Mouse (Mus musculus): ENCODE measurements around the gene Osbpl5. TPM values are rescaled to one million over a fixed set of nuclear protein-coding genes. Genes with fewer than 3 reads are reported as not detected.

Osbpl5 gene
- polyA plus RNA-seq, 1 experiment = 8.4 TPM

DNA sequence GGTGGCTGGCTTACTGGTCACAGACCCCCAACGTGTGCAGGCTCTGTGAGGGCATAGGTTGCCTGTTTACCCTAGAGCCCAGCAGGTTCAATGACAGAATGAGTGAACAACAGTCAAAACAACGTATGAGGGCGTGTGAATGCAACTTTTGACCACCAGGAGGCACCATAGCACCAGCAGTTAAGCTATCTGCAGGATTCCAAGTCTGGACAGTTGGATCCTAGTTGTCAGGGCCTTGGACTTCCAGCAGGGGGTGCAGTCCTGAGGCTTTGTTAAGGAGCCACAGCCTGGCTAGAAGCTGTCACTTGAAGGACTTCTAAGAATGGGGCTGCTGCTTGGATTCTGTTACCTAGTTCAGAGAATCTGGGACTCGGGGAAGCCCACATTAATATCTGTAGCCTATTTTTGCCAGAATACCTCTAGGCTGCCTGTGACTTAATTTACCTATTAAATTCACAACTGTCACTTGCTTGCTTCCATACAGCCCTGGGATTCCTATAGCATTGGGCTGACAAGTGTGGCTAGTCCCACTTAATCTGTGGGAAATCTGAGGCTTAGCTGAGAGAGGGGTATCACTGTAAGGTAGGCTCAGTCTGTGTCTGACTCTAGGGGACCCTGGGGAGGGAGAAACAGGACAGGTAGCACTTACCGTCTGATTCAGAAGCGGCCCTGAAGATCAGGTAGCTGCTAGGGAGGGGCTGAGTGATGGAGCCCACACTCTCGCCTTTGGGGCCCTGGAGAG lies 49.9 kb downstream of the Osbpl5 start:
- H3K4me1 ChIP-seq (ENCODE audit: control insufficient read depth, insufficient read depth, low read length) = peaks cover 4% of the 10 kb centered on the region
- no peaks in the 10 kb centered on the region for H3K36me3 ChIP-seq (ENCODE audit: control insufficient read depth, insufficient read depth, low read length)
- no peak overlapping the region for H3K27ac ChIP-seq (ENCODE audit: control insufficient read depth, insufficient read depth, low read depth, low read length)
- no peak overlapping the region for H3K4me3 ChIP-seq (ENCODE audit: control insufficient read depth, low read depth, low read length)
- H3K27me3 ChIP-seq (ENCODE audit: control insufficient read depth, insufficient read depth, low read length) = no peaks in the 10 kb centered on the region
- TF ChIP-seq POLR2A (IDR thresholded peaks at IDR 0.05; ENCODE audit: control insufficient read depth, low read depth, low read length) (no peak), CTCF (IDR thresholded peaks at IDR 0.05; ENCODE audit: control insufficient read depth, insufficient read depth, insufficient replicate concordance, low read depth, low read length) (peak; percentile 86; the same call in 1 of the 2 replicates)

DNA sequence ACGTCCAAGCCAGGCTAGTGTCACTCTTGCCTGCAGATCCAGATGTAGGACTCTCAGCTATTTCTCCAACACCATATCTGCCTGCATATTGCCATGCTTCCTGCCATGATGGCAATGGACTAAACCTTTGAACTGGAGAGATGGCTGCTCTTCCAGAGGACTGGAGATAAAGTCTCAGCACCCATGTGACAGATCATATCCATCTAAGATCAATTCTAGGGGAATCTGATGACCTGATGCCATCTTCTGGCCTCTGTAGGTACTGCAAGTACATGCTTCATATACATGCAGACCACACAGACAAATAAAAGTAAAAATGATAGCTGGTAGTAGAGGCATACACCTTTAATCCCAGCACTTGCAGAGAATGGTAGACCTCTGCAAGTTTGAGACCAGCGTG lies 60.6 kb downstream of the Osbpl5 start:
- Histone ChIP-seq H3K4me1 (ENCODE audit: control insufficient read depth, insufficient read depth, low read length) (no peaks in the 10 kb centered on the region), H3K4me3 (ENCODE audit: control insufficient read depth, low read depth, low read length) (no peak overlapping the region), H3K36me3 (ENCODE audit: control insufficient read depth, insufficient read depth, low read length) (no peaks in the 10 kb centered on the region), H3K27me3 (ENCODE audit: control insufficient read depth, insufficient read depth, low read length) (no peaks in the 10 kb centered on the region), H3K27ac (ENCODE audit: control insufficient read depth, insufficient read depth, low read depth, low read length) (no peak overlapping the region)
- no peak for TF ChIP-seq POLR2A (IDR thresholded peaks at IDR 0.05; ENCODE audit: control insufficient read depth, low read depth, low read length)
- 0 out of 2 replicates have a peak, but pooled peaks have one; percentile 10 for TF ChIP-seq CTCF (IDR thresholded peaks at IDR 0.05; ENCODE audit: control insufficient read depth, insufficient read depth, insufficient replicate concordance, low read depth, low read length)

GRCm38 (mm10) chr7:143694550-143694949 lies 62.2 kb downstream of the Osbpl5 start:
- H3K4me1 ChIP-seq (ENCODE audit: control insufficient read depth, insufficient read depth, low read length) = no peaks in the 10 kb centered on the region

DNA sequence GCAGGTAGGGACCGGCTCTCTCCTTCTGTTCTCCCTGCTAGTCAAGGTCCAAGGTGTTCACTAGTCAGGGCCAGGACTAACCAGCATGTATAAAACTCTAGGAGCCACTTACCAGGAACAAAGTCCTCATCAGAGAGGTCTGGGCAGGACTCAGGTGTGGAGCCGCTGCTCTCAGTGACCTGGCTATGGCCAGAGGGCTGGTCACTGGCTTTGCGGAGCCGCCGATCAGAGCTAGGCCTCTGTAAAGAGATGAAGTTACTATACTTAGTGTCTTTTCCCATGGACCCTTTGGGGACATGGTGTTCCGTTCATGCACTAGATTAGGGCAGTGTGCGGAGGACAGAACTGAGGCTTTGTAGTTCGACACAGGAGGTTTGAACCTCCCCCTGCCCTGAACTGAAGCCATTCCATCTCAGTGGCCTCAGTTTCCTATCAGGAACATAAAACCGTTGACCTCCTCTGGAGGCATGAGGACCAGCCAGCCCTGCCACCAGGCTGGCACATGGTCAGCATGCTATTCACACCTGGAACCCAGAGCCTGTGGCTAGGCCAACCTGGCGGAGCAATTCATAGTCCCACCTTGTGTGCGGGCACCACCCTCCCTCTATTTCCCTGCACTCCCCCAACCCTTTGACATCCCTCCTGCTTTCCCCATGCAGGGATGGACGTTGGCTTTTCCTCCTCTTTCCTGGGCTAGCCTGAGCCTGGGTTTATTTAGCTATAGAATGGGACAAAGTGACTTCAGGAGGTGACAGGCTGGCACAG lies 63.9 kb downstream of the Osbpl5 start:
- H3K4me3 ChIP-seq (ENCODE audit: control insufficient read depth, low read depth, low read length) = no peak overlapping the region
- H3K27ac ChIP-seq (ENCODE audit: control insufficient read depth, insufficient read depth, low read depth, low read length) = no peak overlapping the region
- H3K4me1 ChIP-seq (ENCODE audit: control insufficient read depth, insufficient read depth, low read length) = no peaks in the 10 kb centered on the region
- H3K36me3 ChIP-seq (ENCODE audit: control insufficient read depth, insufficient read depth, low read length) = no peaks in the 10 kb centered on the region
- TF ChIP-seq POLR2A (IDR thresholded peaks at IDR 0.05; ENCODE audit: control insufficient read depth, low read depth, low read length) (no peak), CTCF (IDR thresholded peaks at IDR 0.05; ENCODE audit: control insufficient read depth, insufficient read depth, insufficient replicate concordance, low read depth, low read length) (no peak)
- H3K27me3 ChIP-seq (ENCODE audit: control insufficient read depth, insufficient read depth, low read length) = no peaks in the 10 kb centered on the region

More at GRCm38 (mm10) chr7:143694550-143694949, 62.2 kb downstream of the Osbpl5 start:
- H3K27me3 ChIP-seq (ENCODE audit: control insufficient read depth, insufficient read depth, low read length) = no peaks in the 10 kb centered on the region
- no peak overlapping the region for H3K4me3 ChIP-seq (ENCODE audit: control insufficient read depth, low read depth, low read length)
- H3K36me3 ChIP-seq (ENCODE audit: control insufficient read depth, insufficient read depth, low read length) = no peaks in the 10 kb centered on the region
- H3K27ac ChIP-seq (ENCODE audit: control insufficient read depth, insufficient read depth, low read depth, low read length) = no peak overlapping the region
- no peak for TF ChIP-seq POLR2A (IDR thresholded peaks at IDR 0.05; ENCODE audit: control insufficient read depth, low read depth, low read length)
- no peak for TF ChIP-seq CTCF (IDR thresholded peaks at IDR 0.05; ENCODE audit: control insufficient read depth, insufficient read depth, insufficient replicate concordance, low read depth, low read length)

DNA sequence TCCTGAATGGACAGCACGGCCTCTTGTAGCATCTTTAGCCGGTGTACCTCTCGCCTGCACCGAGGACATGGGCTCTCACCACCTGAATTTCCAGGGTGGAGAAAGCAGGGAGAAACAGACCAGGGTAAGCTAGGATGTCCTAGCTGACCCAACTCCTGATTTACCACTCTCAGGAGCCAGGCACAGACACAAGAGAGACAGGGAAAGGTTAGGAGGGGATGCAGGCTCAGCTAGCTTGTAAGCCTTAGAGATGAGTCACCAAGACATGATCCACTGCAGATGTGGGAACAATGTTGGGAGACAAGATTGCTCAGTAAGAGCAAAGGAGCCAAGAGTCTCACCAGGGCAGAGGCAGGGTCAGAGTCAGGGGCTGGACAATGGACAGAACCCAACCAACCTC lies 64.9 kb downstream of the Osbpl5 start:
- no peaks in the 10 kb centered on the region for H3K27me3 ChIP-seq (ENCODE audit: control insufficient read depth, insufficient read depth, low read length)
- H3K27ac ChIP-seq (ENCODE audit: control insufficient read depth, insufficient read depth, low read depth, low read length) = no peak overlapping the region
- no peak overlapping the region for H3K4me3 ChIP-seq (ENCODE audit: control insufficient read depth, low read depth, low read length)
- H3K4me1 ChIP-seq (ENCODE audit: control insufficient read depth, insufficient read depth, low read length) = no peaks in the 10 kb centered on the region
- no peaks in the 10 kb centered on the region for H3K36me3 ChIP-seq (ENCODE audit: control insufficient read depth, insufficient read depth, low read length)
- TF ChIP-seq CTCF (IDR thresholded peaks at IDR 0.05; ENCODE audit: control insufficient read depth, insufficient read depth, insufficient replicate concordance, low read depth, low read length) (no peak), POLR2A (IDR thresholded peaks at IDR 0.05; ENCODE audit: control insufficient read depth, low read depth, low read length) (no peak)

DNA sequence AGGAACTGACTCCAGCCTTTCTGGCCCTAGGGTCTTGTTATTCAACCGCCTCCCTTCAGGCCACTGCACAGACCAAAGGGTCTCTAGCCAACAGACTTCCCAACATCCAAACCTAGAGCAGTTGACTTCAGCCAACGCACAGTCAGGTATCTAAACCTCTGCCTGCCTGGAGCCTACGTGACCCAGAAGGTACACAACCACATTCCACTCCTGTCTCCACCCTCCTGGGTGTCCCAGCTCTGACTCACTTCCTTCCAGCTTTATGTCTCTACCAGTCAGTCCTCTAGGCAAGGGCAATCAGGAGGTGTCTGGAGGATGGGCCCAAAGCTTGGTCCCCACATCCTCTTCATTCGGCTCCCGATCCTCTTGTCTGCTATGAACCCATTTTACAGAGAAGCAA lies 65.6 kb downstream of the Osbpl5 start:
- Histone ChIP-seq H3K4me1 (ENCODE audit: control insufficient read depth, insufficient read depth, low read length) (no peaks in the 10 kb centered on the region), H3K4me3 (ENCODE audit: control insufficient read depth, low read depth, low read length) (no peak overlapping the region), H3K27me3 (ENCODE audit: control insufficient read depth, insufficient read depth, low read length) (no peaks in the 10 kb centered on the region), H3K36me3 (ENCODE audit: control insufficient read depth, insufficient read depth, low read length) (no peaks in the 10 kb centered on the region), H3K27ac (ENCODE audit: control insufficient read depth, insufficient read depth, low read depth, low read length) (no peak overlapping the region)
- TF ChIP-seq CTCF (IDR thresholded peaks at IDR 0.05; ENCODE audit: control insufficient read depth, insufficient read depth, insufficient replicate concordance, low read depth, low read length) = no peak
- no peak for TF ChIP-seq POLR2A (IDR thresholded peaks at IDR 0.05; ENCODE audit: control insufficient read depth, low read depth, low read length)

DNA sequence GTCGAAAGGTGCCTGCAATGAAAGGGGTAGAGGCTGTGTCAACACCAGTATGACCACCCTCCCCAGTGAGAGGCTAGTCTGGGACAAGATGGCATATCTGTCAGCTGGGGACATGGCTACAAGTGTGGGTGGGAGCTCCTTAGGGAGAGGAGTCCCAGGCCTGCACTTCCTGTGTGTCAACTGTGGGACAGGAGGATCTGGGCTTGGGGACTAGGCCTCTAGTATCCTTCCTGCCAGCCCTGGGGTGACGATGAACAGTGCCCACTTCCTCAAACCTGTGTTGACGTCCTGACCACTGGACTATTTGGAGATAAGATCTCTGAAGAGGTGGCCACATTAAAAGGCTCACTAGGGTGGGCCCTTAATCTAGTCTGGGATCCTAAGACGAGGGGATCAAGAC lies 66.8 kb downstream of the Osbpl5 start:
- Histone ChIP-seq H3K36me3 (ENCODE audit: control insufficient read depth, insufficient read depth, low read length) (no peaks in the 10 kb centered on the region), H3K27me3 (ENCODE audit: control insufficient read depth, insufficient read depth, low read length) (no peaks in the 10 kb centered on the region), H3K27ac (ENCODE audit: control insufficient read depth, insufficient read depth, low read depth, low read length) (no peak overlapping the region), H3K4me3 (ENCODE audit: control insufficient read depth, low read depth, low read length) (no peak overlapping the region), H3K4me1 (ENCODE audit: control insufficient read depth, insufficient read depth, low read length) (peaks cover 2% of the 10 kb centered on the region; the same call in 1 of the 2 replicates)
- TF ChIP-seq POLR2A (IDR thresholded peaks at IDR 0.05; ENCODE audit: control insufficient read depth, low read depth, low read length) = no peak
- TF ChIP-seq CTCF (IDR thresholded peaks at IDR 0.05; ENCODE audit: control insufficient read depth, insufficient read depth, insufficient replicate concordance, low read depth, low read length) = no peak

Measured in testis, adult 2 months (tissue).